Mouse (Mus musculus): ENCODE measurements around the gene Dus2.
"Not testable (repeated sequence)": the region's sequence is repeated elsewhere in the genome, so short reads cannot be mapped to it uniquely, and the experiment has no call there.

GRCm38 (mm10) chr8:105983406-105983805 is 7.7 kb upstream of the Dus2 start:
- not testable (repeated sequence) for TF ChIP-seq CTCF (conservative IDR thresholded peaks at IDR 0.05 in 1 of 2, IDR thresholded peaks at IDR 0.05 in 1 of 2; ENCODE audit: low read depth in 2 of 2, low read length in 2 of 2); BHLHE40 (IDR thresholded peaks at IDR 0.05; ENCODE audit: low read depth, low read length); ETS1 (conservative IDR thresholded peaks at IDR 0.05; ENCODE audit: low read depth, low read length); ZC3H11A (IDR thresholded peaks at IDR 0.05; ENCODE audit: low read depth, low read length)

All from CH12.LX (cell line).